Mouse (Mus musculus) large intestine, adult 2 months (tissue): ENCODE data around the gene Psmb1. TPM values are rescaled to one million over a fixed set of nuclear protein-coding genes. Genes with fewer than 3 reads are reported as not detected.
"Not testable (repeated sequence)": the region's sequence is repeated elsewhere in the genome, so short reads cannot be mapped to it uniquely, and the experiment has no call there.

Experiments
- DNase-seq: peaks from one replicate; pipeline ENCODE4 v3.0.0-alpha.2; 2012; ENCODE audit warnings: low read depth, low spot score
- WGBS: fragments of 180-500 bp; shearing (Covaris S2); methylation state at CpG from one replicate; pipeline ENCODE4 v1.1.7; 2018; 5-methylcytosine and 5-hydroxymethylcytosine counted together
- polyA plus RNA-seq: library from polyadenylated mRNA; depleted of rRNA; stranded (reverse); fragments of >200 nt; gene quantifications from 2 replicates; pipeline ENCODE4 v1.2.3, GENCODE M21; 2012

Psmb1 gene
- polyA plus RNA-seq, 1 experiment = 162 TPM

DNA sequence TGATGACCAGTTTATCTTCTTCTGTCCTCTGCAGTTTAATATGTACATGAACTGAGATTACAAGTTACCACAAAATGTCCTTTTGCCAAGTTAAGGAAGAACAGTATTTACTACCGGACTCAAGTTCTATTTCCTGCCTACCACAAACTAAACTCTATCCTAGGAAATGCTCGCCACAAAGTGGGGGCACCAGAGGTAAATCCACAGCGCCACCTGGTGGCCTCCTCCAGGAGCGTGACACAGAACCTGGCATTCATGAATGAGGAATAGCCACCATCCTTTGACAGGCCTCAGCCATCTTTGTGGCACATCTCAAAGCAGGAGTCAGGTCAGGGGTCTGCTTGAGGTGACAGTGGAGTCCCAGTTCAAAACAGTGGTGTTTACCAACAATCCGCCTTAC lies 31.9 kb downstream of the Psmb1 start:
- DNase-seq = peak; percentile 52
- 16% methylated on average over 5 of the region's 5 CpGs for WGBS

DNA sequence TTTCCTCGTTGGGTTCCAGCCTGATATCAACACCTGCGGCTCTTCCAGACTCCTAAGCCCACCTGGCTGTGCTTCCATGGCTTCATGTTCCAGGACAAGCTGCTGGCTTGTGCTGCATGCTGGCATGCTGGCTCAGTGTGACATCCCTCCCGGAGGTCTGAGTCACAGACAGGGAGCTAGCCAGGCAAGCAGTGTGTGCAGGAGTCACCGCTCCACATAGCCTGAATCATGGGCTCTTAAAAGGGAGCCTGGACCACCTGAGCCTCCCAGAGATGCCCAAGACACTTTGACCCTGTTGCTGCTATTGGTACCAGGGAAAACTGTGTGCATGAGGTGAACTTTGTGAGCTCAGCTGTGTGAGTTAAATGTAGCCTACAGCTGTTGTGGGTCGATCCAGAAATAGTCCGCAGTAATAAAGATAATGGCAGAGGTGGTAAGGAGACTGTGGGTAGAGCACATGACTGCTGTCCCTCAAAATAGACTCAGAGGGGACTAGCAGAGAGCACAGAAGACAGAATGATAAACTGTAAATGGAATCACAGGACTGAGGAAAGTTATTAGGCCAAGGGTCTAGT lies 37.5 kb downstream of the Psmb1 start:
- DNase-seq = no peak

DNA sequence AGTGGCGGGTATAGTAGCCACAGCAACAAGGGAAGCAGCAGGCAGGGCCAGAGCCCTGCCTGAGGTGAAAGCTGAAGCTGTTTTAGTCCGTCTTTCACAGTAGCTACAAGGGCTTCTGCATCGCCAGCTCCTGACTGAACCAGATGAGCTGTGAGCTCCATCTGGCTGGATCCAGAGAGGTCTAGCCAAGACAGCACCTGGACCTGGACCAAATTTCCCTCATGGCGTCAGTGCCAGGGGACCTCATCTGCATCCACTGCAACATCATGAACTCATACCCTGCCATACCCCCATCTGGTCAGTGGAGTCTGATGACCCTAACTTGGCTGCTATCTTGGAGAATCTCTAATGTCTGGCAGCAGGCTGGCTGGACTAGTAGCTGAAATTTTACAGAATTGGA lies 39.8 kb downstream of the Psmb1 start:
- WGBS = 90% methylated on average over 4 of the region's 4 CpGs
- no peak for DNase-seq

More for the DNA sequence above, 37.5 kb downstream of the Psmb1 start:
- 93% methylated on average over 6 of the region's 6 CpGs for WGBS

DNA sequence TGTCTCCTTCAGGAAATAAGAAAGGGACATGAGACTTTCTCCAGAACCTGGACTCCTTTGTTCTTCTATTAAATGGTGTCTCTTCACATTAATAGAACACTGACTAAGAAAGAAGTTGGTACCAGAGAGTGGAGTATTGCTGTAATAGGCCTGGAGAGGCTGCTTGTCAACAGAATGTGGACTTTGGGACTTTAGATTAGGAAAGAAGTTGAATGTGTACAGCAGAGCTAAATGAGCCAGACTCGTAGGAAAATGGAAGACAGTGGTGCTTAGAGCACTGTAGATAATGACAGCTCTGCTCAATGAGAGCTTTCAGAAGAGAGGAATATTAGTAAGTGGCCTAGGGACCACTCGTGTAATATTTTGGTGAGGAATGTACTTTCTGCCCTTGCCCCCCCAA lies 43.0 kb downstream of the Psmb1 start:
- no peak for DNase-seq
- 69% methylated on average over 2 of the region's 2 CpGs for WGBS

DNA sequence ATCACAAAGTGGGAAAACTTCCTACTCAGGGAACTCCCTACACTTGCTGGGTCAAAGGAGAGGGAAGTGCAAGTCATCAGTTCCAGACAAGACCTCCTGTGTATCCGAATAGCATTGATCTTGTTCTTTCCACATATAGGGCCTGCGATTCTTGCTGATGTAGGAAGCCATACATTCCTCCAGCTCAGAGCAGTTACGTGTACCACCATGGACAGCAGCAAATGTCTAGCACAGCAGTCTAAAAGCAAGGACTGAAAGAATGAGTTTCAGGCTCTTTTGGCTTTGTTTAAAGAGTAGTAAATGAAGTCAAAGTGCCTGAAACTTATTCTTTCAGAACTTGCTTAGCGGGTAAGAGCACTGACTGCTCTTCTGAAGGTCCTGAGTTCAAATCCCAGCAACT lies 44.3 kb downstream of the Psmb1 start:
- DNase-seq = no peak
- 74% methylated on average over 4 of the region's 4 CpGs for WGBS

DNA sequence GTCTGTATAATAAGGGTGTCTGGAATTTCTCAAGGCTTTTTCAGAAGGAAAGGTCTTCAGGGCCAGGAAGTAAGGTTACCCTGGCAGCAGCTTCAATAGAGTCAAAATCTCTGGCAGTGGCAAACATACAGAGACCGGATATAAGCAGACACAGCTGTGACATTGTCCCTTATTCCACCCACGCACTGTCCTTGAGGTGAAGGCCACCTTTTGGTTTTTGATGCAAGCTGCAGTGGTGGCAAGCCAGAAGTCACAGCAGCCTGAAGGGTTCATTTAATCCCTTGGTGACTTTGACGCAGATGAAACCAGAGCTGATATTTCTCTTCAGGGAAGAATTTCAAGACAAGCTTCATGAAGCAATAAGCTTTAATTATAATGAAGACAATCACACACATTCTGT lies 49.9 kb downstream of the Psmb1 start:
- 71% methylated on average over 3 of the region's 3 CpGs for WGBS
- no peak for DNase-seq

DNA sequence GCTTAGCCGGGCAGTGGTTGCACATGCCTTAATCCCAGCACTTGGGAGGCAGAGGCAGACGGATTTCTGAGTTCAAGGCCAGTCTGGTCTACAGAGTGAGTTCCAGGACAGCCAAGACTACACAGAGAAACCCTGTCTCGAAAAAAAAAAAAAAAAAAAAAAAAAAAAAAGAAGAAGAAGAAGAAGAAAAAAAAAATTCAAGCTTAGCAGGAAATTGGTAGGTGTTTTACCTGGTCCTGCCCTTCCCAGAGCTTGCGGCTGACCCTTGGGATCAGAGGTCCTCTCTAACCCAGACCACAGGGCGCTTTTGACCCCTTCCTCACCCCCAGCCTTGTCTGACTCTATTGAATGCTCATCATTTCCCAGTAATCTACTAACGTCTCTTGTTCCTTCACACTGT lies 50.4 kb downstream of the Psmb1 start:
- not testable (repeated sequence) for DNase-seq
- WGBS = 65% methylated on average over 6 of the region's 6 CpGs

DNA sequence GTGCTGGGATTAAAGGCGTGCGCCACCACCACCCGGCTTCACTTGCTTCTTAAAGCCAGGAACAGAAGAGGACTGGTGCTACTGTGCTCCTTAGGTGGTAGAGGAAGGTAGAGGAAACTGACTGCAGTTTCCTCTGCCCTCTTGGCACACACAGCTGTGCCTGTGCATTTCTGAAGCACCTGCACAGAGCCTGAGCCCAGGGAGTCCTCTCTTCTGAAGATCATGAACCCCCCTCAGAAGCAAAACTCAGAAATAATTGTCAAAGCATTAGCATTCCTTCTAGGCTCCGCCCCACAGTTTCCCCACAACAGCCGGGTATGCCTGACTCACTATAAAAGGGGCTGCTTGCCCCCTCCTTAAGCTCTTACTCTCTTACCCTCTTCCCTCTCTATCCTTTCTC lies 51.7 kb downstream of the Psmb1 start:
- no peak for DNase-seq

DNA sequence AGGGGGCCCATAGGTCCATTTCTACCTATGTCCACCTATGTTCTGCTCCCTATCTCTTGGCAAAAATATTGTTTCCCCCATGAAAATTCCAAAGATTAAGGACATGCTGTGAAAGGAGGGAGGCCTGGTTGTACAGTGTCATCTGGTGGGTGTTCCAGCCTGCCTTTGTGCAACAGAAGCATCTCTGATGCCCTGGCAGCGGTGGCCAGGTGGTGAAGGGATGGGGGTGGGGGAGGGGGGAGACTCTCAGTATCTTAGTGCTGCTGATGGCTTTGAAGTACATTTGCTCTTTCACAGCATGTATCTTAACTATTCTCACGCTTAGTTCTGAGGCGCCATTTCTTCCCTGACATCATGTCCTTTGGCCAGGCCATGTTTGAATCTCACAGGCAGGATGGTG lies 54.1 kb downstream of the Psmb1 start:
- no peak for DNase-seq
- 87% methylated on average over 3 of the region's 3 CpGs for WGBS

More for the DNA sequence above, 51.7 kb downstream of the Psmb1 start:
- 59% methylated on average over 5 of the region's 5 CpGs for WGBS

DNA sequence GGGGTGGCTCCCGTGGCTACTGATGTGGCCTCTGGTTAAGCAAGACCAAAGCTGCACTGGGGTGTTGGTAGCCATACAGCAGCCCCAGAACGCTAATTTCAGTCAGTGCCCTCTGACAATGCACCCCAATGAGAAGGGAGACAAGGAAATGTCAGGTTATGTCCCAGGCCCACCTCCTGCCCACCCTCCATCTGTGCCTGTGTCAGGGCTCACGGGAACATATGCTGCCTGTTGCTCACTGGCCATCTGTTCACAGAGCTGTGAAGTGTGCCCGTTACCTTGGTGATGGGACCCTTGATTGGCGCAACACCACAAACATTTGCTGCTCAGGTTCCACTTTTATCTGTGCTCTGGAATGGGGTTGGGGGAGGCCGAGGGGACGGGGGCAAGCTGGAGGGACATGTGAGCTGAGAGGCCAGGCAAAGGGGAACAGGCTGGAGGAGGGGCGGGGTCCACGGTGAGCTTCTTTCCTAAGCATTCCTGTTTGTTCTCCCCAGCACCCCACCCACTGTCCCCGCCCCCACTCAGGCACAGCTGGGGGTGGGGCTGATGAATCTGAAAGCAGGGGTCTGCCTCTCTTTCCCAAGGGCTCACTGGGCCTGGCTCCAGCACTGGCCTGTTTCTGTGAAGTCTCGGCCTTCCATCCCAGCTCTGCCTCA lies 59.0 kb downstream of the Psmb1 start:
- WGBS = 22% methylated on average over 11 of the region's 11 CpGs
- DNase-seq = no peak

DNA sequence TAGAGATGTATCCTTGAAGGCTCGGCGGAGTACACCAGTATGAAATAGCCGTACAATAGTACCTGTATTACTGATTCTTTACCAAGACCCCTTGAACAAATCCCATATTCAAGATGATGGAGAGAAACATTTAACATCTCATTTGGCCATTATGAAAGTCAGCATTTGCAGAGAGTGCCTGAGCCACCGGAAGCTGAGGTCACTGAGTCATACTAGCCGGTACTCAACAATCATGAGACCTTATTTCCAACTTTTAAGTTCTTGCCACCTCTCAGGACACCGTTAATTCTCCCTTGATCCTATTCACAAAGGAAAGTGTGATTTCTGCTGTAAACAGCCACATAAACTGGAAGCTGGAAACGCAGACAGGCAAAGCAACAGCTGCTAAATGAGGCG lies 59.5 kb downstream of the Psmb1 start:
- DNase-seq = no peak
- 59% methylated on average over 8 of the region's 8 CpGs for WGBS

DNA sequence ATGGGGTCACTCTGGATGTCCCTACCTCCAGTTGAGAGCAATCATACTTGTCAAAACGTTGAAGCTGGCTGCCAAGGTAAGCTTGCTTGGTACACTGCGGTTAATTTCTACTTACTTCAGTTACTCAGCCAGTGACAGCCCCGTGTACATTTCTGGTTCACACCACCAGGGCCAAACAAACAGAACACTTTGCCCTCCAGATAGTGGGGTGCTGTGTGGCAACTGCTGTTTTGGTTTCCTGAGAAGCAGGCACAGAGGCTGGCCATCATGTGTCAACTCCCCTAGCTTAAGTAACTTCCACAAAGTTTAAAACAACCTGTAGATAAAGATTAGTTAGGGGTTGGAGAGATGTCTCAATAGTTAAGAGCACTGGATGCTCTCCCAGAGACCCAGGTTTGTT lies 64.8 kb downstream of the Psmb1 start:
- WGBS = 78% methylated on average over 3 of the region's 3 CpGs
- DNase-seq = no peak

DNA sequence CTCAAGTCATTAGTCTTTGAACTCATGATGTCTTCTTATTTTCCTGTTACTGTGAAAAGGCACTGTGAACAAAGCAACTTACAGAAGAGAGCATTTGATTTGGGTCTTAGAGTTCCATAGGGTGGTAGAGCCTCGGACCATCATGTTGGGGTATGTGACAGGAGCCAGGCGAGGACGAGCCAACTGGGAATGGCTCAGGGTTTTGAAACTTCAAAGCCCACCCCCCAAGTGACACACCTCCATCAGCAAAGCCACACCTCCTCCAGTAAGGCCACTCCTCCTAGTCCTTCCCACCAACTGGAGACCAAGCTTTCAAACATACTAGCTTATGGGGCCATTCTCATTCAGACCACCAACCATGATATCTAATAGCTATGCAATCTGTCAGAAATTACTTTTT lies 67.5 kb downstream of the Psmb1 start:
- 87% methylated on average over 3 of the region's 3 CpGs for WGBS
- DNase-seq = no peak

DNA sequence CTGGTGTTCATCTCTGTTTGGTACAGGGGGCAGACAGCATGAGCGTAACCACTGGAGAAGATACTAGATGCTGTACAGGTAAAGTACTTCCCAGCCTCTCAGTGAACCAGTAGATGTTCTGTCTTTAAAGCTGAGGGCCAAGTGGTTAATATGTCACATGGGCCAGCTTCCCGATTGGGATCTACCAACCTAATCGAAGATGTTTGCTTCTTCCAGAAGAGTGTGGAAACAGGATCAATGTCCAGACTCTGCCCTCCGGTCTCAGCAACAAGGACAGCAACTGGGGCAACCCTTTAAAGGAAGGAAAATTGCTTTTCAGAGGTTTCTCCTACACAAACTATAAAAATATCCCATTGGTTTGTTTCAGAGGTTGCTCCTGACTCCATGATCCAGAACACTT lies 68.0 kb downstream of the Psmb1 start:
- 92% methylated on average over 4 of the region's 4 CpGs for WGBS
- no peak for DNase-seq

DNA sequence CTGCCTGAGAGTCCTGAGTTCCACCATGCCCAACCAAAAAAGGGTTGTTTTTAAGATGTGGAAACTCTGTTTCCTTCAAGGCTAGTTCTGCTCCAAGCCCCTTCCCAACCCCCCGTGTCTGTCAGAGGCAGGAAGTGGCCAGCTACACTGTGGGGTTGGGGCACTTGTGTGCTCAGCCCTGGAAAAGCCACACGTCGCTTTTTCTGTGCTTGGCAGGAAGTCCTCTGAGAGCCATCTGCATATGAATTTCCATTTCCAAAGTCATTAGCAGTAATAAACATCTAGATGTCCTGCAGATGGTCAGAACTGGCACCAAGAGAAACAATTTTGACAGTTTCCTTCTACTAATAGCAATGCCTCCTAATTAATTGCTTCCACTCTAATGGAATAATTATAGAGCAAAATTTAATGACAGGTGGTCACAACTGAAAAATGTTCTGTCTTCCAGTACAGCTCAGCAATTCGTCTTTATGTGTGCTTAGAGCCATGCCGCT lies 68.5 kb downstream of the Psmb1 start:
- 74% methylated on average over 5 of the region's 5 CpGs for WGBS
- DNase-seq = no peak

DNA sequence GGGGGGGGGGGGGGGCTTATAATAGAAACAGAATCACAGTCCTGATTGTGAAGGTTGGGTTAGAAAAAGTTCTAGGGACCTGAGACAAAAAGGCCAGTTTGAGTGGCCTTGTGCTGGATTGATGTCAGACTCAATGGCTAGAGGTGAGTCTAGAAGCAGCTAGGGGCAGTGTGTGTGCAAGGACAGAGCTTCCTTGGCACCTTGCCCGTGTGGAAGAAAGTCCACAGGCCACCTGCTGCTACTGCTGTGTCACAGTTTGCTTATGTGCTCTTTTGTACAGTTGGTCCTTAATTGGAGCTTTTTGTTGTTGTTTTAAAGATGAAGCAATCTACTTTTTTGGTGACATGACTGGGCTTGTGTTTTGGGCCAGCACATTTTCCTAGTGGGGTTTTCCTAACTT lies 69.6 kb downstream of the Psmb1 start:
- peak; percentile 14 for DNase-seq
- 7% methylated on average over 1 of the region's 1 CpGs for WGBS

DNA sequence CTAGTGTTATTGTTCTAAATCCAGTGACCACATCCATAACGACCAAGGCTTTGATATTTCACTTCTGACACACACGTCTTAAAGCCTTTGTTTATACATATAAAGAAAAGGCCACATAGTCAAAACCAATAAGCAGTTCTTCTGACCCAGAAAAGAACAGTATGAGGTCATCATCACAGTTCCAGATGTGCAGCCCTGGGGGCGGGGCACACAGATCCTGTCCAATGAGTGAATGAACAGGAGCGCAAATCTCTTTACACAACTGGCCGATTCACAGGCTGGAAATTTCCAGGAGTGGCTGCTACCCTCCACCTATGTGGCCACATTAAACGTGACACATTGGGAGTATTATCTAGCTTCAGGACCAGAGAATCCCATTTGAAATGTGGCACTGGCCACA lies 70.1 kb downstream of the Psmb1 start:
- no peak for DNase-seq
- WGBS = 71% methylated on average over 6 of the region's 6 CpGs

DNA sequence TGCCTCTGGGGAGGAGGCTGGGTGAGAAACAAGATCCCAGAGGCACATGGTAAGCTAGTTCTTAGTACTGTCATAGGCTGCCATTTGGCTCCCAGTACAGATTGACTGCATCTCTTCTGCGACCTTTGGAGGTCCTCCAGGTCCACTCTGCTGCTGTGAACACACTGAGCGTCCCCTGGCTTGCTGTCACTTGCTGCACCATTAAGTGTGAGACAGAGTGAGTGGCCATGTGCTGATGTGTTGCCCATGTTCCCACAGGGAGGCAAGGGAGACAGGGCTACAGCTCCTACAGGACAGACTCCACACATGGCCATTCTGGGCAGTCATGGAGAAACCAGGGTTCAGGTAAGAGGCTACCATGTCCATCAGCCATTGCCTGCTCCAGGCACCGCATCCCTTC lies 73.6 kb downstream of the Psmb1 start:
- DNase-seq = no peak
- WGBS = 89% methylated on average over 3 of the region's 3 CpGs
